Mouse (Mus musculus) hindbrain, embryonic 10.5 days (tissue): ENCODE measurements around the gene Prdm11. TPM values are rescaled to one million over a fixed set of nuclear protein-coding genes. Genes with fewer than 3 reads are reported as not detected.

Experiments used
- DNase-seq: peaks from one replicate; pipeline ENCODE4 v3.0.0-alpha.2; 2017; ENCODE audit warnings: low spot score
- H3K27ac ChIP-seq: fragments of 300-500 bp; sonication (generic); 2 replicates; pipeline ENCODE4 v1.5.1; 2016; ENCODE audit warnings: mild to moderate bottlenecking, moderate library complexity
- H3K27me3 ChIP-seq: fragments of 300-500 bp; sonication (generic); 2 replicates; pipeline ENCODE4 v1.6.1; 2016; ENCODE audit warnings: mild to moderate bottlenecking; ENCODE audit not compliant: poor library complexity, insufficient read depth, severe bottlenecking
- H3K36me3 ChIP-seq: fragments of 300-500 bp; sonication (generic); 2 replicates; pipeline ENCODE4 v1.6.1; 2016; ENCODE audit warnings: mild to moderate bottlenecking, moderate library complexity
- H3K4me1 ChIP-seq: fragments of 300-500 bp; sonication (generic); replicated peaks from 2 replicates; pipeline ENCODE4 v1.6.1; 2016; ENCODE audit warnings: mild to moderate bottlenecking
- H3K4me3 ChIP-seq: fragments of 300-500 bp; sonication (generic); 2 replicates; pipeline ENCODE4 v1.5.1; 2016; ENCODE audit warnings: mild to moderate bottlenecking, moderate library complexity
- H3K9me3 ChIP-seq: fragments of 300-500 bp; sonication (generic); 2 replicates; pipeline ENCODE4 v1.6.1; 2016; ENCODE audit warnings: mild to moderate bottlenecking, moderate library complexity
- WGBS: fragments of 180-500 bp; shearing (Covaris S2); methylation state at CpG from one replicate; pipeline ENCODE4 v1.1.7; 2016; 5-methylcytosine and 5-hydroxymethylcytosine counted together
- polyA plus RNA-seq: library from polyadenylated mRNA; unstranded; fragments of >200 nt; fragmentation: Nextera tagmentation; extraction: Ambion mirVana; gene quantifications from 2 replicates; pipeline ENCODE4 v1.2.1, GENCODE M21; 2016

Prdm11 gene
- polyA plus RNA-seq, 1 experiment from 2014 or later, result 2.1 TPM

DNA sequence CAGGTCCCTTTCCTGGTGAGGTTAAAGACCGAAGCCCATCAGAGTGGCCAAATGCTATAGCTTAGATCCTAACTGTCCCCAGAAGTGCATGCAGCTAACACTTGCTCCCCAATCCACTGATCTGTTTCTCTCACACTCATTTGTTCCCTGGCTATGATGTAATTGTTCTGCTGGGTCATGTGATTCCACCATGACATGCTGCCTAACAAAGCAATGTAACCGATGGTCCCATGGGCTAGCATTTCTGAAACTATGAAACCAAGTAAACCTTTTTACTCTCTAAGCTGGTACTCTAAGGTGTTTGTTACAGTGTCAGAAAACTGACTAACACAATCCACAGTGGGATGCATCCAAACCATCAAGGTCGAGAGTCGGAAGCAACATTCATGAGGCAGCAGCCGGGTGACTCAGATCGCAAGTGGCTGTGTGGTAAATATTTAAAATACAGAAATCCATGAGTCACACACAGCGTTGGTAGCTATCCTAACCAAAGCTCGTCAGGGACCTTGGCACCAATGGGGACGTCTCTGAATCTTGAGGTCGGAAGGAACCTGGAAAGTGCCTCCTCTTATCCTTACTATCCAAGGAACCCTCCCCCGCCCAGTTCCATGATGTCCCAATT lies 100.7 kb downstream of the Prdm11 start:
- no peak overlapping the region for H3K4me3 ChIP-seq
- WGBS, result 91% methylated on average over 11 of the region's 11 CpGs
- no peaks in the 10 kb centered on the region for H3K36me3 ChIP-seq
- no peak overlapping the region for H3K27ac ChIP-seq
- peaks cover 39% of the 10 kb centered on the region for H3K4me1 ChIP-seq
- no peaks in the 10 kb centered on the region for H3K9me3 ChIP-seq
- peaks cover 11% of the 10 kb centered on the region for H3K27me3 ChIP-seq
- no peak for DNase-seq

DNA sequence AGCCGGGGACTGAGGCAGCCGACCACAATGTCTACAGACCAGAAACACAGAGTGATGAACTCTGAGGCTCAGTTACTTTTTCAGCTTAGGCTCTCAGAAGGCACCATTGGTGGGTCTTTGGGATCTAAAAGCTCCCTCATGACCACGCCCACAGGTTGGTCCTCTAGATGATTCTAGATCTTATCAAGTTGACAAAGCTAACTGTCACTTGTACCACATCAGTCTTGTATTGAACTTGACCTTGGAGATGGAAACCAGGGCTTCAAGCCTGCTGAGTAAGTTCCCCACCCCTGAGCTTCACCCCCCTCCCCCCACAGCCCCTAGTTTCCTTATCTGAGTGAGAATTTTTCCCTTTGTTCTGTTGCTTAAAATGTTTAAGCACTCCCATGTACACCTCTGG lies 101.6 kb downstream of the Prdm11 start:
- Histone ChIP-seq H3K27ac (no peak overlapping the region), H3K36me3 (no peaks in the 10 kb centered on the region), H3K27me3 (peaks cover 15% of the 10 kb centered on the region), H3K4me1 (peaks cover 31% of the 10 kb centered on the region), H3K4me3 (no peak overlapping the region), H3K9me3 (no peaks in the 10 kb centered on the region)
- WGBS, result 92% methylated on average over 3 of the region's 3 CpGs
- DNase-seq, result no peak

- 94% methylated on average over 3 of the region's 3 CpGs for WGBS
- no peak for DNase-seq
- Histone ChIP-seq H3K4me3 (no peak overlapping the region), H3K4me1 (peaks cover 22% of the 10 kb centered on the region), H3K9me3 (no peaks in the 10 kb centered on the region), H3K36me3 (no peaks in the 10 kb centered on the region), H3K27ac (no peak overlapping the region), H3K27me3 (peaks cover 15% of the 10 kb centered on the region)
These were observed 102.6 kb downstream of the Prdm11 start for GRCm38 (mm10) chr2:92943406-92943805.

DNA sequence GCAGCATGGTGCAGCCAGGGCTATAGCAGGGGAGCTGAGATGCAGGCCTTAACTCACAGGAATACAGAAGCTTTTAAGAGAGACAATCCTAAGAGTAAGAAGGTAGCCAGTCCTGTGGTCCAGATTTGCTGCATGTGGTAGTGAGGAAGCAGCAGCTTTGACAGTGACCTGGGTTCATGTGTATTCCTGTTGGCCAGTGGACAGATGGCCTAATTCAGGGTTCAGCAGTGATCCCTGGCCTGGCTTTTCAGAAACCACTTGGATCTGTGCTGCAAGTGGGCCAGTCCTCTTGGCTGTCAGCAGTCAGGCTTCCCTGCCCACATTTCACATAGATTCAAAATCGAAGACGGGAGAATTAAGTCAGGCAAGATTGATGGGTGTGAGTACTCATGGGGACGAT lies 104.5 kb downstream of the Prdm11 start:
- WGBS, result 77% methylated on average over 3 of the region's 3 CpGs
- Histone ChIP-seq H3K9me3 (no peaks in the 10 kb centered on the region), H3K4me1 (peaks cover 17% of the 10 kb centered on the region; the same call in 1 of the 2 replicates), H3K36me3 (no peaks in the 10 kb centered on the region), H3K27ac (no peak overlapping the region), H3K4me3 (no peak overlapping the region), H3K27me3 (peaks cover 9% of the 10 kb centered on the region)
- DNase-seq, result no peak

DNA sequence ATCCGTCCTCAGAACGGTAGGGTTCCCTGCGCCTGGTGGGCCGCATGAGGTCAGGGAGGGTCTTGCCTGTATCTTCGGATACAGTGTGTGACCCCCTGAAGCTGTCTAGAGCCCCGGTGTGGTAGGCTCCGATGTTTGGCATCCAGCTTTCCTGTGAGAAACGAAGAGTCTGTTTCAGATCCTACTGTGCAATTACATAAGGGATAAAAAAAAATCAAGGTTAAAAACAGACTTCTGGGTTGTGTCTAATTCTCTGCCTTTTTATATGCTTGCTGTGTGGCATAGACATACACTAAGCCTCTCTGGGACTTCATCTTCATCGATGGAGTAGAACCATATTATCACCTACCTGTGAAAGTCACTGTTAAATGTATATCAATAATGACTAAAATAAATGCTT lies 105.0 kb downstream of the Prdm11 start:
- Histone ChIP-seq H3K27me3 (peaks cover 8% of the 10 kb centered on the region), H3K4me1 (peaks cover 18% of the 10 kb centered on the region; the same call in 1 of the 2 replicates), H3K9me3 (no peaks in the 10 kb centered on the region), H3K36me3 (no peaks in the 10 kb centered on the region), H3K27ac (no peak overlapping the region), H3K4me3 (no peak overlapping the region)
- DNase-seq, result no peak
- WGBS, result 85% methylated on average over 9 of the region's 9 CpGs

GRCm38 (mm10) chr2:92938827-92939226 lies 107.1 kb downstream of the Prdm11 start:
- Histone ChIP-seq H3K9me3 (no peaks in the 10 kb centered on the region), H3K36me3 (no peaks in the 10 kb centered on the region), H3K4me1 (peaks cover 36% of the 10 kb centered on the region), H3K27me3 (peaks cover 4% of the 10 kb centered on the region), H3K27ac (no peak overlapping the region), H3K4me3 (no peak overlapping the region)
- DNase-seq, result no peak
- WGBS, result 97% methylated on average over 7 of the region's 7 CpGs

GRCm38 (mm10) chr2:92938063-92938462 lies 107.9 kb downstream of the Prdm11 start:
- H3K27me3 ChIP-seq, result peaks cover 4% of the 10 kb centered on the region
- H3K36me3 ChIP-seq, result no peaks in the 10 kb centered on the region
- no peak for DNase-seq
- WGBS, result 92% methylated on average over 5 of the region's 5 CpGs
- H3K4me3 ChIP-seq, result no peak overlapping the region
- no peaks in the 10 kb centered on the region for H3K9me3 ChIP-seq
- peaks cover 36% of the 10 kb centered on the region for H3K4me1 ChIP-seq
- H3K27ac ChIP-seq, result no peak overlapping the region

DNA sequence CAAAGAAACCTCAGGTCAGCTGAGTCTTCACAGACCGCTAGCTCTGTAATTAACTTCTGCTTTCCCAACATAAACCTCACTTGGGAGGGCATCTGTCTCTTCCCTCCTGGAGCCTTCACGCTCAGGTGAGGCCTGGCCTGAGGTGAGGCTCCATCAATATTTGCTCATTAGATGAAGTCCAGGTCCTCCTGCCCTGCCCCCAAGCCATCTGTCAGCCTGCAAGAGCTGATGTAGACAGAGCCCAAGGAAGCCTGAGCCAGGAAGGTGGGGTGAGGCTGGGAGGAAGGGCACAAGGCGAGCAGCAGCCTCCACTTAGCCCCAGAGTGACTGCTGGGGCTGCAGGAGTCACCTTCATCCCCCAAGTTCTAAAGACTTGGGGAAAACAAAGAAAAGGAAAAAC lies 110.5 kb downstream of the Prdm11 start:
- Histone ChIP-seq H3K9me3 (no peaks in the 10 kb centered on the region), H3K27me3 (peaks cover 4% of the 10 kb centered on the region), H3K4me3 (no peak overlapping the region), H3K36me3 (no peaks in the 10 kb centered on the region), H3K4me1 (peaks cover 27% of the 10 kb centered on the region), H3K27ac (no peak overlapping the region)
- DNase-seq, result no peak
- 51% methylated on average over 3 of the region's 3 CpGs for WGBS

- 23% methylated on average over 10 of the region's 10 CpGs for WGBS
- DNase-seq, result no peak
- no peaks in the 10 kb centered on the region for H3K9me3 ChIP-seq
- no peaks in the 10 kb centered on the region for H3K27me3 ChIP-seq
- H3K27ac ChIP-seq, result no peak overlapping the region
- H3K4me1 ChIP-seq, result peaks cover 27% of the 10 kb centered on the region
- no peaks in the 10 kb centered on the region for H3K36me3 ChIP-seq
- H3K4me3 ChIP-seq, result no peak overlapping the region
These were observed 111.5 kb downstream of the Prdm11 start for GRCm38 (mm10) chr2:92934312-92934982.

- peaks cover 27% of the 10 kb centered on the region for H3K4me1 ChIP-seq
- no peak overlapping the region for H3K4me3 ChIP-seq
- no peaks in the 10 kb centered on the region for H3K36me3 ChIP-seq
- no peaks in the 10 kb centered on the region for H3K9me3 ChIP-seq
- no peak for DNase-seq
- H3K27ac ChIP-seq, result no peak overlapping the region
- WGBS, result 92% methylated on average over 6 of the region's 6 CpGs
- no peaks in the 10 kb centered on the region for H3K27me3 ChIP-seq
These were observed 112.6 kb downstream of the Prdm11 start for GRCm38 (mm10) chr2:92933379-92933778.

- Histone ChIP-seq H3K27ac (no peak overlapping the region), H3K4me1 (peaks cover 27% of the 10 kb centered on the region), H3K4me3 (no peak overlapping the region), H3K36me3 (no peaks in the 10 kb centered on the region), H3K9me3 (no peaks in the 10 kb centered on the region), H3K27me3 (no peaks in the 10 kb centered on the region)
- 86% methylated on average over 7 of the region's 7 CpGs for WGBS
- DNase-seq, result no peak
These were observed 114.9 kb downstream of the Prdm11 start for GRCm38 (mm10) chr2:92931061-92931460.

DNA sequence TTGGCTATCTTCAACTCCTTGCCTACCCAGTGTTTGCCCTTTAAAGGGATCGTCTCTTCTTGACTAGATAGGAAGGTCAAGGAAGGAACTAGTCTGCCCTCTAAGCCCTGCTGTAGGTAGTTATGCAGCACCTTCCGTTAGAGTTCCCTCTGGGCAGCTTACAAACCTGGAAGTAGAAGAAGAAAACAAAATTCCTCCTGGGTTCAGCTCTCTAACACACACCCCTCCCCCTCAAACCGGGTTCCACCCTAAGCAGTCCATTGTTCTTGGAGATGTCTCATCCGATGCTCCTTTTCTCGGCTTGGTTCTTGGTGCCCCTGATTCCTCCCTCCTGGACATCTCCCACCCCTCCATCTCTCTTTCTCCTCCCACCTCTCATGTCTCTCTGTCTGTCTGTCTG lies 116.3 kb downstream of the Prdm11 start:
- Histone ChIP-seq H3K36me3 (no peaks in the 10 kb centered on the region), H3K4me3 (no peak overlapping the region), H3K27me3 (no peaks in the 10 kb centered on the region), H3K27ac (no peak overlapping the region), H3K4me1 (peaks cover 17% of the 10 kb centered on the region), H3K9me3 (no peaks in the 10 kb centered on the region)
- WGBS, result 73% methylated on average over 5 of the region's 5 CpGs
- DNase-seq, result no peak

- H3K4me1 ChIP-seq, result peaks cover 13% of the 10 kb centered on the region
- H3K36me3 ChIP-seq, result no peaks in the 10 kb centered on the region
- WGBS, result 74% methylated on average over 6 of the region's 6 CpGs
- no peak overlapping the region for H3K27ac ChIP-seq
- H3K27me3 ChIP-seq, result no peaks in the 10 kb centered on the region
- DNase-seq, result no peak
- no peaks in the 10 kb centered on the region for H3K9me3 ChIP-seq
- no peak overlapping the region for H3K4me3 ChIP-seq
These were observed 121.2 kb downstream of the Prdm11 start for GRCm38 (mm10) chr2:92924677-92925259.
